Mouse (Mus musculus) midbrain, embryonic 14.5 days (tissue): Measurements from ENCODE around the gene Tiam2. TPM values are rescaled to one million over a fixed set of nuclear protein-coding genes. Genes with fewer than 3 reads are reported as not detected.

Experiments used
- ATAC-seq: fragments of 200-750 bp; cut with Nextera tagmentation; 2 replicates; pipeline ENCODE4 v1.8.0; 2017; ENCODE audit warnings: moderate number of reproducible peaks, moderate library complexity; ENCODE audit not compliant: low FRiP score, low TSS enrichment
- DNase-seq: peaks from one replicate; pipeline ENCODE4 v3.0.0-alpha.2; 2015
- H3K27ac ChIP-seq: fragments of 300-500 bp; sonication (generic); replicated peaks from 2 replicates; pipeline ENCODE4 v1.5.1; 2014; ENCODE audit warnings: mild to moderate bottlenecking, low read depth, low read length, moderate library complexity
- H3K27me3 ChIP-seq: fragments of 300-500 bp; sonication (generic); 2 replicates; pipeline ENCODE4 v1.6.1; 2014; ENCODE audit warnings: low read length, control low read depth, mixed read lengths; ENCODE audit not compliant: control insufficient read depth, insufficient read depth
- H3K36me3 ChIP-seq: fragments of 300-500 bp; sonication (generic); 2 replicates; pipeline ENCODE4 v1.6.1; 2014; ENCODE audit warnings: low read length, control low read depth; ENCODE audit not compliant: control insufficient read depth, insufficient read depth
- H3K4me1 ChIP-seq: fragments of 300-500 bp; sonication (generic); 2 replicates; pipeline ENCODE4 v1.6.1; 2014; ENCODE audit warnings: mild to moderate bottlenecking, antibody characterized with exemption, low read length, control low read depth; ENCODE audit not compliant: control insufficient read depth, insufficient read depth
- H3K4me2 ChIP-seq: fragments of 300-500 bp; sonication (generic); 2 replicates; pipeline ENCODE4 v1.6.1; 2014; ENCODE audit warnings: mild to moderate bottlenecking, low read length, moderate library complexity
- H3K4me3 ChIP-seq: fragments of 300-500 bp; sonication (generic); replicated peaks from 2 replicates; pipeline ENCODE4 v1.5.1; 2014; ENCODE audit warnings: low read depth, low read length
- H3K9ac ChIP-seq: fragments of 300-500 bp; sonication (generic); replicated peaks from 2 replicates; pipeline ENCODE4 v1.6.1; 2014; ENCODE audit warnings: mild to moderate bottlenecking, low read length, moderate library complexity
- H3K9me3 ChIP-seq: fragments of 300-500 bp; sonication (generic); 2 replicates; pipeline ENCODE4 v1.6.1; 2016; ENCODE audit warnings: low read length, control low read depth, mixed read lengths; ENCODE audit not compliant: control insufficient read depth
- WGBS: fragments of 180-500 bp; shearing (Covaris S2); extraction: QIAGEN DNeasy Blood & Tissue Kit; methylation state at CpG from one replicate; pipeline ENCODE4 v1.1.7; 2014; 5-methylcytosine and 5-hydroxymethylcytosine counted together
- polyA plus RNA-seq: library from polyadenylated mRNA; unstranded; fragments of >200 nt; fragmentation: Nextera tagmentation; extraction: Ambion mirVana; gene quantifications from 2 replicates; pipeline ENCODE4 v1.2.1, GENCODE M21; 2014

Gene Tiam2
- polyA plus RNA-seq, 1 experiment from 2014 or later: 3.1 TPM

GRCm38 (mm10) chr17:3305926-3306325, 20.4 kb upstream of the Tiam2 start:
- Histone ChIP-seq H3K36me3 (no peaks in the 10 kb centered on the region), H3K4me3 (no peak overlapping the region), H3K9ac (no peak overlapping the region), H3K4me2 (no peak overlapping the region), H3K9me3 (no peaks in the 10 kb centered on the region), H3K27ac (no peak overlapping the region), H3K27me3 (no peaks in the 10 kb centered on the region), H3K4me1 (no peaks in the 10 kb centered on the region)
- DNase-seq (no peak), ATAC-seq (no peak)
- 55% methylated on average over 2 of the region's 2 CpGs for WGBS

- no peaks in the 10 kb centered on the region for H3K36me3 ChIP-seq
- peak overlapping the region; percentile 32; the same call in 1 of the 2 replicates for H3K9ac ChIP-seq
- H3K4me2 ChIP-seq: peak overlapping the region; percentile 59
- H3K4me3 ChIP-seq: peak overlapping the region; percentile 38
- H3K4me1 ChIP-seq: no peaks in the 10 kb centered on the region
- H3K27me3 ChIP-seq: no peaks in the 10 kb centered on the region; the same call in 1 of the 2 replicates
- WGBS: 4% methylated on average over 60 of the region's 60 CpGs
- 0 out of 2 replicates have a peak overlapping the region, but pooled peaks have one; percentile 14 for H3K27ac ChIP-seq
- H3K9me3 ChIP-seq: no peaks in the 10 kb centered on the region
- ATAC-seq (peak; percentile 97), DNase-seq (peak; percentile 94)
These were observed 12.4 kb upstream of the Tiam2 start for GRCm38 (mm10) chr17:3313711-3314624.

- 27% methylated on average over 3 of the region's 3 CpGs for WGBS
- DNase-seq: no peak
- H3K27ac ChIP-seq: no peak overlapping the region
- H3K27me3 ChIP-seq: no peaks in the 10 kb centered on the region; the same call in 1 of the 2 replicates
- H3K4me2 ChIP-seq: peak overlapping the region; percentile 59
- ATAC-seq: no peak
- H3K36me3 ChIP-seq: no peaks in the 10 kb centered on the region
- peak overlapping the region; percentile 38 for H3K4me3 ChIP-seq
- no peaks in the 10 kb centered on the region for H3K4me1 ChIP-seq
- H3K9ac ChIP-seq: no peak overlapping the region; the same call in 1 of the 2 replicates
- no peaks in the 10 kb centered on the region for H3K9me3 ChIP-seq
These were observed 11.8 kb upstream of the Tiam2 start for GRCm38 (mm10) chr17:3314625-3315020.

- 92% methylated on average over 4 of the region's 4 CpGs for WGBS
- H3K4me2 ChIP-seq: no peak overlapping the region
- no peak overlapping the region for H3K27ac ChIP-seq
- H3K4me3 ChIP-seq: no peak overlapping the region
- no peaks in the 10 kb centered on the region for H3K36me3 ChIP-seq
- ATAC-seq: no peak
- no peaks in the 10 kb centered on the region for H3K4me1 ChIP-seq
- no peak for DNase-seq
- no peaks in the 10 kb centered on the region; the same call in 1 of the 2 replicates for H3K27me3 ChIP-seq
- no peaks in the 10 kb centered on the region for H3K9me3 ChIP-seq
- no peak overlapping the region for H3K9ac ChIP-seq
These were observed 10.8 kb upstream of the Tiam2 start for GRCm38 (mm10) chr17:3315581-3315980.

GRCm38 (mm10) chr17:3326903-3327279, 518 bp downstream of the Tiam2 start:
- DNase-seq: peak; percentile 21

GRCm38 (mm10) chr17:3327335-3327734, 962 bp downstream of the Tiam2 start:
- 5% methylated on average over 14 of the region's 14 CpGs for WGBS
- DNase-seq: peak; percentile 21
- H3K9ac ChIP-seq: no peak overlapping the region

More at GRCm38 (mm10) chr17:3326903-3327279, 518 bp downstream of the Tiam2 start:
- Histone ChIP-seq H3K27me3 (peaks cover 36% of the 10 kb centered on the region), H3K4me3 (peak overlapping the region; percentile 34), H3K36me3 (no peaks in the 10 kb centered on the region), H3K9ac (peak overlapping the region; percentile 36), H3K4me2 (peak overlapping the region; percentile 68), H3K4me1 (peaks cover 10% of the 10 kb centered on the region), H3K9me3 (no peaks in the 10 kb centered on the region), H3K27ac (no peak overlapping the region)
- under 1% methylated on average over 25 of the region's 25 CpGs for WGBS
- ATAC-seq: no peak

GRCm38 (mm10) chr17:3328820-3329219, 2.4 kb downstream of the Tiam2 start:
- H3K4me1 ChIP-seq: peaks cover 10% of the 10 kb centered on the region
- H3K36me3 ChIP-seq: no peaks in the 10 kb centered on the region
- no peak overlapping the region for H3K4me3 ChIP-seq
- no peak for DNase-seq
- no peak overlapping the region for H3K27ac ChIP-seq
- no peaks in the 10 kb centered on the region for H3K9me3 ChIP-seq
- 81% methylated on average over 4 of the region's 4 CpGs for WGBS
- H3K4me2 ChIP-seq: no peak overlapping the region
- no peak overlapping the region for H3K9ac ChIP-seq
- ATAC-seq: no peak
- peaks cover 36% of the 10 kb centered on the region for H3K27me3 ChIP-seq

More at GRCm38 (mm10) chr17:3327335-3327734, 962 bp downstream of the Tiam2 start:
- H3K36me3 ChIP-seq: no peaks in the 10 kb centered on the region
- H3K4me2 ChIP-seq: peak overlapping the region; percentile 68
- H3K27me3 ChIP-seq: peaks cover 36% of the 10 kb centered on the region
- H3K27ac ChIP-seq: no peak overlapping the region
- no peaks in the 10 kb centered on the region for H3K9me3 ChIP-seq
- H3K4me1 ChIP-seq: peaks cover 10% of the 10 kb centered on the region
- ATAC-seq: no peak
- peak overlapping the region; percentile 34 for H3K4me3 ChIP-seq

GRCm38 (mm10) chr17:3329429-3329828, 3.1 kb downstream of the Tiam2 start:
- H3K36me3 ChIP-seq: no peaks in the 10 kb centered on the region
- H3K4me2 ChIP-seq: no peak overlapping the region
- H3K4me3 ChIP-seq: no peak overlapping the region
- 95% methylated on average over 4 of the region's 4 CpGs for WGBS
- no peak overlapping the region for H3K27ac ChIP-seq
- ATAC-seq (no peak), DNase-seq (no peak)
- peaks cover 36% of the 10 kb centered on the region for H3K27me3 ChIP-seq
- H3K9me3 ChIP-seq: no peaks in the 10 kb centered on the region
- H3K9ac ChIP-seq: no peak overlapping the region
- peaks cover 10% of the 10 kb centered on the region for H3K4me1 ChIP-seq
